Mouse (Mus musculus) fibroblast of lung, adult 2 months (primary cell): ENCODE measurements around the gene Ptpru.

ENCODE experiments used
- DNase-seq: peaks from one replicate; pipeline ENCODE4 v3.0.0-alpha.2; 2011; ENCODE audit warnings: low read depth

The Ptpru gene

DNA sequence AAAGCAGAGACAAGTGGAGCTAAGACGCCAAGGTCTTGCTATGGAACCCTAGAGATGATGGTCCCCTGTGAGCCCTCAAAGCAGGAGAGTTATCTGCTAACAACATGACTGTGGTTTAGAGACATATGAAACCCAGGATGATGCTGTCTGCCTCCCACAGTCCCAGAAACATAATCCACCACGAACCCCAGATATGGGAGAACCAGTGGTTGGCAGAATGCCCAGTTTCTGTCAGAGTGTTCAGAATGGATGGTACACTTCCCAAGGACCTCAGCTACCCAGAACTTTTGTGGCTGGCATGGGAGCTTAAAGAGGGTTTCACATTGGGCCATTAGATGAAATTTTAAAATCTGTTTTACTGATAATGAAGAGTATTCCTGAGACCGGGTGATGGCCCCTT lies 57.1 kb downstream of the Ptpru start:
- DNase-seq = no peak

DNA sequence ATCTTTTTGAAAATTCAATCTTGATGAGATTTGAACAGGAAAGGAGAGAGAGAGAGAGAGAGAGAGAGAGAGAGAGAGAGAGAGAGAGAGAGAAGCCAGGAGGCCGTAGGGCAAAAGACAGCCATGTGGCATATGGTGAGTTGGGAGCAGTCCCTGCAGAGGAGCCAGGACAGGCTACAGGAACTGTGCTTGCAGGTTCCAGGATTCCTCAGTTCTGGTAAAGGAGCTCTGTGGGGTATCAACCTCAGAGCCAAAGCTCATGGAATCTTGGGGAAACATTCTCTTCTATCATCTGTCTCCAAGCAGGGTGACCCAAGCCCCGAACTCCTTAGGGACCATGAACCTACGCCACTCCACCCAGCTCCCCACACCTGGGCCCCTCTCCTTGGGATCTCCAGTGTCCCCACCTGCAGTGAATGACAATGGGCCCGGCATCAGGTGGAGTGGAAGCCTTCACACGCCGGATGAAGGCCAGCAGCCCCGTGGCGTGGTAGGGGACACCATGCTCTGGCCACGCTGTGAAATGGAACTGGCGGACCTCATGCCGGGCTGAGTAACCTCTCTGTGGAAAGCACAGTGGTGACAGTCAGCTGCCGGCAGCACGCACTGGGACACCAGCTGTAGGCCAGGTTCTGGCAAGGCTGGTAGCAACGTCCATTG lies 59.3 kb downstream of the Ptpru start:
- no peak for DNase-seq

DNA sequence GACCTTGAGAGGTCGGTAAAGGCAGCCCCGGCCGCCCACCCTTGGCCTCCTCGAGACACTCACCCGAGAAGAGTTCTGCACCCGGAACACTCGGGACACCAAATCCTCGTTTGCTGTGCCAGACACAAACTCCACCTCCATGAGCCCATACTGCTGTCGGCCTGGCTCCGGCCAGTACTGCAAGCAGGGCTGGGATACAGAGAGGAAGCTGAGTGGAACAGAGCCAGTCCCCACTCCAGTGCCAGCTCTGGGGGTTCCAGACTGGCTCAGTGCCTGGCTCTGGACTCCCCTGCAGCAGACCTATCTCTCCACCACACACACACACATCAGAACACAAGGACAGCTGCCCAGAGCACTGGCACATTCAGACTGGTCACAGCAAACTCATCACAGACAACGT lies 66.7 kb downstream of the Ptpru start:
- DNase-seq = no peak

DNA sequence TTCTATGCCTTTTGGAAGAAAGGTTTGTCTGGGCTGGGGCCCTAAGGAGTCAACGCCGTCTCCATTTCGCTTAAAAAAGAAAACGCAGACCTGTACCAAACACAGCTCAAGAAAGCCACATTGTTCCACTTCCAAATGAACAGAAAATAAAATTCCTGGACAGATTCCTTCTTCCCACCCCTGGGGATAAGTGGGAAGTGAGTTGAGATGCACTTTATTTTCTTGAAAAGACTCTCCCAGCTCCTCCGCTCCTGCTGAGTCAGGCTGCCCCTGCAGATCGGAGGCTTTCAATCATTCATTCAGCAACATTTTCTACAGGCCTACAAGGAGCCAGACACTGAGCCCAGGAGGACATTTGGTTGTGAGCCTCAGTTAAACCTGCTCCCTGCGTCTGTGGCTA lies 74.2 kb downstream of the Ptpru start:
- DNase-seq = no peak

DNA sequence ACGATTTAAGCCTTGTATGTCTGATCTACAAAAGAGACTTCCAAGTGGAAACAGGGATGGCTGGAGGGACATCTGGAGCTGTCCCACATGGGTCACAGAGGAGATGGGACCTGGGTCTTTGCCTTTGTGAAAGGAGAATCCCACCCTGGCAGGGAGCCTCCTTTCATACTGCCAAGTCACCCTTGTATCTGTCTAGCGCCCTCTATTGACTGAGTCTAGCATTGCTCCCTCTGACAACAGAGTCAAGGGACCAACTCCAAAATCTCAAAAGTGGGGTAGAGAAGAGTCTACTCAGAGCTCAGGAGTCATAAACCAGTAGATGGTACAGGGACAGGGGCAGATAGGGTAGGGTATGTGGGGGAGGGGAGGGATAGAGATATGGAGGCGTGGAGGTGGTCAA lies 74.6 kb downstream of the Ptpru start:
- no peak for DNase-seq

DNA sequence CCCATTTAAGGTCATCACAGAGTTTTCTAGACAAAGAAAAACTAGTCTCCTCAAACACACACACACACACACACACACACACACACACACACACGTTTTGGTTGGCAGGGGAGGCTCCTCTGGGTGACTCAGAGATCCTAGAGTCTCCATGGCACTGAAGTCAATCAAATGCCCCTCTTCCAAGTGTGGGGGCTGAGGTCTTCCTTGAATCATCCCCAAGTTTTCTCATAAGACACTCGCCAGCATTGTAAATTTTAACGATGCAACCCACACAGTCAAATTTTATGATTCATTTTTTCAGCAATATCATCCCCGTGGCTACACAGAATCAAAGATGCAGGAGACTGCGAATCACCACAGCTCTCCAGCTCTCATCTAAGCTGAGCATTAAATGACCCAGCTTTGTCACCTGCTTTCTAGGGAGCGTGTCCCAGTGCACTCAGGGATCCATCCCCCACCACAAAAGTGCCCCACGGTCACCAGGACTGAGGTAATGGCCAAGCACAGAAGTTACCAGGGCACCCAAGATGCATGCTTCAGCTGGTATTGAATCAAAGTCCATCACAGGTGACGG lies 75.8 kb downstream of the Ptpru start:
- no peak for DNase-seq

DNA sequence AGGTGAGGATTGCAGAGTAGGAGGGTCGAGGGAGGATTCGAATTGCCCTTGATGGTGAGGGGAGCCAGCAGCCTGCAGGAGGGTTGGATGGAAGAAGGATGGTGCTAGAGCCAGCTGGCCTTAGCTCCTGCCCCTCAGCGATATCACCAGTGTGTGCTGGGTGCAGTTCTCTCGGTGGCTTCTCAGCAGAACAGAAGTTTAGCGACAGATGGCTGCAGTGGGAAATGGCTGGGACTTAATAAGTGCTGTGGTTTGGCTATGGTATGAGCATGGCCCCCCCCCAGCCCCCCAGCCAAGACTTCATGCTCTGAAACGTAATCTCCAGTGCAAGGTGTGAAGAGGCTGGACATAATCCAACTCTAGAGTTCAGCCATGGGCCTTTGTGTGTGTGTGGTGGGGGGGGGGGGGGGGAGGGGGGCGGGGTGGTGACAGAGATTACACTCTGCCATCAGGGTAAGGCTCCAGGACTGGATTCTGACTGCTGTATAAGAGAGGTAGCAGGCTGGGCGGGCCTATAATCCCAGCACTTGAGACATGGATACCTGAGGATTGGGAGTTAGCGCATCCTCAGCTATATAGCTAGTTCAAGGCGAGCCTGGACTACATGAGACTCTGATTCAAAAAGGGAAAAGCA lies 85.8 kb downstream of the Ptpru start:
- no peak for DNase-seq

DNA sequence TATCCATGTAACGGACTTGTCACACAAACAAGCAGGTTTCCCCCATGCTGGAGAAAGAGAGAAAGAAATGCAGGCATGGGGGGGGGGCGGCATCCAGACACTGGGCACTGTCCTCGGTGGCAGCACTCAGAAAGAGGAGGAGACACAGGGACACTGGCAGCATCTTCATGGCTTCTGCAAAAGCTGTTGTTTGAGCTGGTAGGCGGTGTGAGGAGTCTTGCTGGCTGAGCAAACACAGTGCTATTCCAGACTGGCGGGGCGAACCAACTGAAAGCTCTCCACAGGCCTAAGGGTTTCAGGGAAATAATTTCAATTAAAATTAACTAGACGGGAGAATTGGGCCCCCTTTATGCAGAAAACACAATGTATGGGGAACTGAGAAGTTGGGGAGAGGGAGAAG lies 86.5 kb downstream of the Ptpru start:
- DNase-seq = no peak

DNA sequence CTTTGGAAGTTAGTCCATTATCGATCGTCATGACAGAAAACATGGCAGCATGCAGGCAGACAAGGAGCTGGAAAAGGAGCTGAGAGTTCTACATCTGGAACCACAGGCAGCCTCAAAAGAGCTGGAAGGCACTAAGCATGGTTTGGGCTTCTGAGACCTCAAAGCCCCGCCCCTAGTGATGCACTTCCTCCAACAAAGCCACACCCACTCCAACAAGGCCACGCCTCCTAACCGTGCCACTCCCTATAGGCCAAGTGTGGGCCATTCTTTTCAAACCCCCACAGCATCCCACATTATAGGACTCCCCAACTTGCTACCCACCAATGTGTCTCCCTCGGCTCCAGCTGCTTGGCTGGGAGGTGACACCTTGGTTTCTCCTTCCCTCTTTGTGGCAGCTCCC lies 88.3 kb downstream of the Ptpru start:
- DNase-seq = no peak

DNA sequence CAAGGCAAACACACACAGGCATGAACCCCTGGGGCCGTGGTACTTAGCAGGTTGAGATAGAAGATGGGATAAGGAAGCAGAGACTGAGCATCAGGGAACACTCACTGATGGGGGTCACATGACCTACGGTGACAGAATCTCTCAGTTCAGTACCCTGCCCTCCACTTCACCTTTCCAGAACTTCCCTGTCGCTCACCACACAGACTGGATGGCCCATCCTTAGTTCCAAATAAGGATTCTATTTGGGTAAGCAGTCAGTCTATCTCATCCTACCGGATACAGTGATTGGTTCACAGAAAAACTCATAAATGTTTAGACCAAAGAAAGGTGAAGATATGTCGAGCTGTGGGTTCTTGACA lies 93.4 kb downstream of the Ptpru start:
- no peak for DNase-seq

DNA sequence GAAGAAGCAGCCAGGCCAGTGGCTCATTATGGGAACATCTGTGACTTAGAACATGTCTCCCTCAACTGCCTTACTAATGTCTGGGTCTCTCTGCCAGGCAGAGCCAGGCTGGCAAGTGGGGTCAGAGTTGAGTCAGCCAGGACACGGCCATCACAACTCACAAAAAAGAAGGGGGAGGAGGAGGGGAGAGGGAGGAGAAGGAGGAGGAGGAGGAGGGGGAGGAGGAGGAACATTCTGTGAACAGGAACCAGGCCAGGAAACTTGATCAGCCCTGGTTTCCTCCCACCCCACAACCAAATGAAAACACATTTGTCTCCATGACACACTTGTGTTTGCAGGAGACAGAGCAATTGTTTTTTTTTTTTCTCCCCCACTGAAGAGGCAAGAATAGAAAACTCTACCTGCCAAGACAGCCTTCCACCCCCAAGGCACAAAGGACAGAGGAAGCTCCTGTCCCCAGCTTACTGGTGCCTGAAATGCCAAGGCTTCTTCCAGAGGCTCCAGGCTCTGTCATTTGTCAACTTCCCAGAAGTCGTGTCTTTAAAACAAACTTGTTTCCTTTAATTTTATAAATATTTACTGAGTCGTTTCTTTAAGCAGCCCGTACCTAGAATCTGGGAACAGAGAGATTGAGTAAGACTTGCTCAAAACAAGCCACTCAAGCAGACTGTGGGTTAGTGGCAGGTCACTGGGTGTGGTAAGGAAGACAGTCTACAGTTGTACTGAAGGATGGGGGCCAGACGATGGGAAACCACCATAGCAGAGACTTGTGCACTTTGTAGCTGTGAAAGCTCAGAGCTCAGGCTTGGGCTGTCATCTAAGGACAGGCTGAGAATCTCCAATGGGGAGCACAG lies 94.0 kb downstream of the Ptpru start:
- DNase-seq = no peak

DNA sequence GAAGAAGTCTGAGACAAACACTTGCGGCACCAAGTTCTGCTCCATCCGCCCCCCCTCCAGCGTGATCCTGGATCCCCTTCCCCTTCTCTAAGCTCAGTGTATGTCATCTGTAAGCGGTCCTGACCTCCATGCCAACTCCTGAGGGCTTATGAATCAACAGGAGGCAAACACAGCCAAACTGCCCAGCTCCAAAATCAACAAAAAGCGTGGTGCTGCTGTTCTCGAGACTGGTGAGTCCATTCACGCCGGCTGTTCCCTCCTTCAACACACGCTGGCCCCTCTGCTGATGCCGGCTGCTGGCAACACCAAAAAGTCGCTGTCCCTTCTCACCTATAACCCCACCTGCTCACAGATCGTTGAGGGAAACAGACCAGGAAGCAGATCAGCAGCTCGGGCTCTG lies 95.1 kb downstream of the Ptpru start:
- DNase-seq = no peak

DNA sequence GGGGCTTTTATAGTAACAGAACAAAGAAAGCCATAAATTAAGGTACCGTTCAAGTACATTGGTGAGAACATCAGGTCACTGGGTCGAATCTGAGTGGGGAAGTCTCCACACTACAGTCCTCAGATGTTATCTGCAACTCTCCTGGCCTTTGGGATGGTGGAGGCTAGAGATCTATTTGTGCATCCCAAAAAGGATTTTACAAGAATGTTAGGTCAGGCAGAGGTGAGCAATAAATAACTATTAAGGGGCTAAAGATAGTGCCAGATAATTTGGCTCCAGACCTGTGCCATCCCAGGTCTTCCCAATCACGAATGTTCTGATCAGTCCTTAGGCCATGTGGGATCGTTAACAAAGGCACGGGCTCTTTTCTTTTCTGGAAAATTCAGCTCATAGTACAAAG lies 97.5 kb downstream of the Ptpru start:
- no peak for DNase-seq

DNA sequence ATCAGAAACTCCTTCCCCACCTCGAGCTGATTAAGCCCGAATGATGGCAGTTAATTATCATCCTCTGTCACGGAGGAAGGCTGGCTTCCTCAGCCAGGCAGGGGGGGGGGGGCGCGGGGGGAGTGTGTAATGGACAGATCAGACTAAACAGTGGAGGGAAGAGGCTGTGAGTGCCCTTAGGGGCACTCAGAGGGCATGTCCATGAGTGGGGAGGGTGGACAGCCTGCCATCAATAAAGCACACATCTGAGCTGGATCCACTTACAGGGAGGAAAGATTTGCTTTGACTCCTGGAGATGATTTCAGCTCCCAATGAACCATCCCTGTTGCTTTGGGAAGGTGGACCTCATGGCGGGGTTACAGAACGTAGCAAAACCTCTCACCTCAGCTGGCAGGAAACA lies 109.5 kb downstream of the Ptpru start:
- no peak for DNase-seq

DNA sequence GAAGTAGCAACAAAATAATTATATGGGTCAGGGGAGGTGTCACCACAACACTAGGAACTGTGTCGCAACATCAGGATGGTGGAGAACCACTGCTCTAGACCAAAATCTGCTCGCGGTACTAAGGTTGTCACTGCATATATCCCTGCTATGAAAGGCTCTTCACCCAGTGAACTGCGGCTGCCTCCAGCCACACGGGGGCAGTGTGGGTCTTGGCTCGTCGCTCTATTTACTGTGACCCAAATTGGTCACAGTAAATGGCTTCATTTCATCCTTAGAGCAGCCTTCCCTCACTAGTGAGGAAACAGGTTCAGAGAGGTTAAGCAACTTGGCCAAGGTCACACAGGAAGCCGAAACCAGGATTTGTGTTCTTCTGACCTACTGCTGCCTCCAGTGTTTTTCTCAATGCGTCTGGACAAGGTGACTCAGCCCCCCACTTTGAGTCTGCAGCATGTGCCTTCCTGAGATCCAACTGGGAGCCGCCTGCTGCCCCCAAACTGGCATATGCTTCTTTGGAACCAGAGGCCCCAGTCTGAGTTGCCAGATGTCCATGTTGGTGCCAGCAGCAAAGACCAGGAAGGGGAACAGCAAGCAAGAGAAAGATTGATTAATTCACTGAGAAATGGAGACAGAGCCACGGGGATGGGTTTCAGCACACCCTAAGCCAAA lies 114.5 kb downstream of the Ptpru start:
- no peak for DNase-seq

DNA sequence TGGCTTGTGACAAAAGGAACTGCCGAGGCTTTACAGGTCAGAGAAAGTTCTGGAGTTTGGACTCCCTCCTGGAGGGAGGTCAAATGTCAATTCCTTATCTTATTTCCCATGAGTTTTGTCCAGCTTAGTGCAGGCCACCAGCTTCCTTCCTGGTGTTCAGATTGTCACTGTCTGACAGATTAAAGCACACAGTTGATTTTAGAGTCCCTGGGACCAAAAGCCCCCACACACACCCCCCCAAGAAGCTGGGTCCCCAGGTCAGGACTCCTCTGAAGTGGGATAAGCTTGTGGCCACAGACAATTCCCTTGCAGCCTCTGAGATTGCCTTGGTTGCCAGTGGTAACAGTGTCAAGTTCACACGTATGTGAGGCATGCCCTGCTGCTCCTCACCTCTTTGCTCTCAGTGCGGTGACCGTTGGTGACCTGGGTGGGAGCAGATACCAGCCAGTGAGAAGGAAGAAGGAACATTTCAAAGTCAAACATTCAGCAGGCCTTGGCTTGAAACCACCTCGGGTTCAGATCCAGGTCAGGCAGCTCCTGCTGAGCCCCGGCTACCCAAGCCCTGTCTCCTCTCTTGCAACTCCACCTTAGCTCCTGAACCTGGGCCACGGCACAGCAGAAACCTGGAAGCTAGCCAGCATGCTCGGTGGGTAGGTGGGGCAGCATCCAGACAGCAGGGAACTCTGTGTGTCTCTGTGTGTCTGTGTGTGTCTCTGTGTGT lies 115.8 kb downstream of the Ptpru start:
- DNase-seq = no peak

DNA sequence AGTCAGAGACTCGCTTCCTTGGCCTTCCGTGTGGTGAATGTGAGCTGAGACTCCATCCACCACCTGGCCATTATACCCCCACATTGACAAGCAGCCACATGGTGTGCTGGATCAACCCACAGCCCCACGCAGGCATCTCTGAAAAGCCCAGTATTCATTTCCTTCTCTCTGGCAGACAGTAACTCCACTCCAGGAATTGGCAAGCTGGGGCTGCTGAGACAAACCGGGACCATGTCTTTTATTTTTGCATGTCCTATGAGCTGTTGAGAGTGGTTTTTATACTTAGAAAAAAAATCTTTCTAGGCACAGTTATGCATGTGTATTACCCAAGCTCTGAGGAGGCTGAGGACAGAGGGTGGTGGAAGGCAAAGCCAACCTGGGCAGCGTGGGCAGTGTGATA lies 118.9 kb downstream of the Ptpru start:
- no peak for DNase-seq
